In the genomic region with DNA sequence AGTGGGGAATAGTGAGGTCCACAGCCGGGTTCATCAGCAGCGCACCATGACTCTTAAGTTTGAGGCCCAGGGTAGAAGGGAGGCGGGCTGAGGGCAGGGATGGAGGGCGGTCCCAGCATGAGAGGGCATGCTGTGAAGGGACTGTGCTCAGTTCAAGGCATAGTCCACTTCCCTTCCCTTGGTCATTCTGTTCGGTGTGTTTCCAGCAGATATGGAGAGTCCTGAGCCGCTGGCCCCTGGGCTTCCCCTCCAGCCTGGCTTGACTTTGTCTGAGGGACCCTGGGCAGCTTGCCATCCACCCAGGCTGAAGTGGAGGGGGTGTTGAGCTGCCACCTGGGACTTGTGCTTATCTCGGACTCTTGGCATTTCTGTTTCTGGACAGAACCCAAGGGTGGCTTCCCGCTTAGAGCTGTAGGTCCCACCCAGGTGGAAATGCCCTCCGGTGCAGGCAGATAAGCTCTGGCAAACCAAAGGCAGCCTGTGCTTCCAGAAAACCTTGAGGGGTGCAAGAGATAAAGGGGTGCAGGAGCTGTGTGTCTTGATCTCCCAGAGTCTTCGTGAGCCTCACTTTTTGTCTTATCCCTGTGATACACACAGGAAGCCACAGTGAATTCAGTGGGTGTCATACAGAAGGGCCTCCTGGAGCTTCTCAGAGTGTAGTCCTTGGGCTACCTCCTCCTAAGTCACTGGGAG, we compare ENCODE assay signal across 8 mouse cellular contexts. TPM values are rescaled to one million over a fixed set of nuclear protein-coding genes. Genes with fewer than 3 reads are reported as not detected.
DNase-seq lines count a peak whose midpoint lies in the region; ATAC-seq and TF ChIP-seq lines count a peak whose summit lies in the region.
"Had no signal": no experiment of that assay in that cellular context is flagged by ENCODE, and none has a peak within 500 bp of the region (broad histone marks: within the 10 kb centered on the region; RNA-seq: fewer than 3 reads in every experiment).

No protein-coding gene starts in this region.

- peak overlapping the region; percentile 90 for H3K27ac ChIP-seq in lung, embryonic 15.5 days
- H3K27ac ChIP-seq: neural tube, embryonic 13.5 days had no signal

- no peaks in the 10 kb centered on the region for H3K27me3 ChIP-seq in E14TG2a.4 (ENCODE audit: insufficient read depth, low read length)
- H3K27me3 ChIP-seq in lung, embryonic 15.5 days: no peaks in the 10 kb centered on the region
- H3K27me3 ChIP-seq: neural tube, embryonic 13.5 days had no signal

- peak overlapping the region; percentile 37 for H3K4me2 ChIP-seq in lung, embryonic 15.5 days
- H3K4me2 ChIP-seq: neural tube, embryonic 13.5 days had no signal

- ATAC-seq in lung, embryonic 15.5 days (ENCODE audit: borderline replicate concordance, extremely low read depth, low FRiP score, low TSS enrichment): peak; percentile 68

- peaks cover 96% of the 10 kb centered on the region for H3K4me1 ChIP-seq in E14TG2a.4 (replicated peaks; ENCODE audit: low read depth, low read length)
- peaks cover 46% of the 10 kb centered on the region for H3K4me1 ChIP-seq in lung, embryonic 15.5 days

- no peaks in the 10 kb centered on the region for H3K9me3 ChIP-seq in E14TG2a.4 (ENCODE audit: low read length)
- H3K9me3 ChIP-seq in lung, embryonic 15.5 days: no peaks in the 10 kb centered on the region
- H3K9me3 ChIP-seq: neural tube, embryonic 13.5 days had no signal

- peaks cover 97% of the 10 kb centered on the region for H3K36me3 ChIP-seq in E14TG2a.4 (ENCODE audit: insufficient read depth, low read length)
- 0 out of 2 replicates have a peak, but pooled peaks cover under 1% of the 10 kb centered on the region for H3K36me3 ChIP-seq in lung, embryonic 15.5 days

- no peak overlapping the region for H3K9ac ChIP-seq in lung, embryonic 15.5 days
- H3K9ac ChIP-seq: neural tube, embryonic 13.5 days had no signal

- TF ChIP-seq CTCF in E14TG2a.4 (conservative IDR thresholded peaks at IDR 0.05; ENCODE audit: low read length): no peak

- intact Hi-C loops in heart, postnatal 10 days (cut with DNase I): no loop called here

- 45% methylated on average over 10 of the region's 10 CpGs for WGBS in lung, embryonic 15.5 days

- DNase-seq in adrenal gland, postnatal 14 days: peak; percentile 80
- peak; percentile 81 to 82 for DNase-seq in heart, postnatal 10 days
- DNase-seq in testis, postnatal 10 days (ENCODE audit: low spot score): peak; percentile 76
- no peak for DNase-seq in urinary bladder, postnatal 25 days (ENCODE audit: low spot score)
- no peak for DNase-seq in right cerebral cortex, postnatal 25 days

- H3K4me3 ChIP-seq in E14TG2a.4 (replicated peaks; ENCODE audit: low read length): peak overlapping the region; percentile 59
- H3K4me3 ChIP-seq in lung, embryonic 15.5 days: no peak overlapping the region
- H3K4me3 ChIP-seq: neural tube, embryonic 13.5 days had no signal

RNA-seq across cellular contexts. Expression of gene Sema4b, which starts 22.2 kb away (rescaled TPM):
- total RNA-seq in adrenal gland, postnatal 14 days (2021): 46.9 and 57.0 TPM in 2 replicates
- 10 to 100 TPM; 14.7 to 16.6 TPM for total RNA-seq in heart, postnatal 10 days (2021)
- polyA plus RNA-seq in lung, embryonic 15.5 days (2015; fragmentation: Nextera tagmentation; extraction: Ambion mirVana): 13.7 and 14.9 TPM in 2 replicates

RNA-seq across cellular contexts. Expression of gene Cib1, which starts 23.7 kb away (rescaled TPM):
- 52.9 and 59.6 TPM in 2 replicates for total RNA-seq in adrenal gland, postnatal 14 days (2021)
- 10 to 100 TPM; 27.8 to 28.1 TPM for total RNA-seq in heart, postnatal 10 days (2021)
- polyA plus RNA-seq in lung, embryonic 15.5 days (2015; fragmentation: Nextera tagmentation; extraction: Ambion mirVana): 79.1 and 90.8 TPM in 2 replicates

RNA-seq across cellular contexts. Expression of gene Gdpgp1, which starts 23.8 kb away (rescaled TPM):
- total RNA-seq in adrenal gland, postnatal 14 days (2021): 2.7 and 3.9 TPM in 2 replicates
- total RNA-seq in heart, postnatal 10 days (2021): 1 to 10 TPM; 2.2 to 2.4 TPM
- 3.0 and 4.0 TPM in 2 replicates for polyA plus RNA-seq in lung, embryonic 15.5 days (2015; fragmentation: Nextera tagmentation; extraction: Ambion mirVana)

RNA-seq across cellular contexts. Expression of gene Ttll13, which starts 37.3 kb away (rescaled TPM):
- total RNA-seq in adrenal gland, postnatal 14 days (2021): 0.83 and 1.0 TPM in 2 replicates
- total RNA-seq in heart, postnatal 10 days (2021): under 1 TPM; 0.45 to 0.74 TPM
- polyA plus RNA-seq in lung, embryonic 15.5 days (2015; fragmentation: Nextera tagmentation; extraction: Ambion mirVana): 0.73 and 0.93 TPM in 2 replicates

RNA-seq across cellular contexts. Expression of gene Ngrn, which starts 52.1 kb away (rescaled TPM):
- total RNA-seq in adrenal gland, postnatal 14 days (2021): 38.5 and 47.5 TPM in 2 replicates
- 10 to 100 TPM; 24.0 to 27.5 TPM for total RNA-seq in heart, postnatal 10 days (2021)
- polyA plus RNA-seq in lung, embryonic 15.5 days (2015; fragmentation: Nextera tagmentation; extraction: Ambion mirVana): 44.6 and 45.7 TPM in 2 replicates

Comparison
In these comparisons a context has a peak if more than half of its experiments do, and no peak if none do; other contexts are left out.
1. DNase-seq: peak in adrenal gland, postnatal 14 days (single experiment), heart, postnatal 10 days (2 of 2) and testis, postnatal 10 days (single experiment); none in urinary bladder, postnatal 25 days (single experiment) and right cerebral cortex, postnatal 25 days (single experiment).